Mouse (Mus musculus) gastrocnemius, postnatal 36 days (tissue): Measurements from ENCODE around the gene Lag3. TPM values are rescaled to one million over a fixed set of nuclear protein-coding genes. Genes with fewer than 3 reads are reported as not detected.

Experiments used
- DNase-seq, 2 experiments: peaks; one replicate each; pipeline ENCODE4 v3.0.0; 2022
- intact Hi-C: fragments of 180-260 bp; cut with DNase I; formaldehyde crosslinking; loops from one replicate; pipeline ENCODE4 v1.15.1; 2025
- total RNA-seq, 2 experiments: library from RNA; stranded (reverse); gene quantifications; 2 replicates each; pipeline ENCODE4 v1.2.3; 2021

Lag3 gene
- total RNA-seq, 2 experiments from 2014 or later, result 0.25 TPM; not detected in 1

GRCm38 (mm10) chr6:124920318-124921085 lies 9.0 kb upstream of the Lag3 start:
- intact Hi-C loops, result no loop called here

GRCm38 (mm10) chr6:124919695-124920317 lies 8.3 kb upstream of the Lag3 start, which contains the start of gene Ptms:
TSS of gene Ptms (minus strand) at chr6:124920103.
- intact Hi-C loops, result loop anchor here (5.0 kb wide), 1 partner anchor 63 kb away; the partner anchor contains the start of gene P3h3
- peak; percentile 89 to 96 for DNase-seq

More at GRCm38 (mm10) chr6:124920318-124921085, 9.0 kb upstream of the Lag3 start:
- no peak for DNase-seq

DNA sequence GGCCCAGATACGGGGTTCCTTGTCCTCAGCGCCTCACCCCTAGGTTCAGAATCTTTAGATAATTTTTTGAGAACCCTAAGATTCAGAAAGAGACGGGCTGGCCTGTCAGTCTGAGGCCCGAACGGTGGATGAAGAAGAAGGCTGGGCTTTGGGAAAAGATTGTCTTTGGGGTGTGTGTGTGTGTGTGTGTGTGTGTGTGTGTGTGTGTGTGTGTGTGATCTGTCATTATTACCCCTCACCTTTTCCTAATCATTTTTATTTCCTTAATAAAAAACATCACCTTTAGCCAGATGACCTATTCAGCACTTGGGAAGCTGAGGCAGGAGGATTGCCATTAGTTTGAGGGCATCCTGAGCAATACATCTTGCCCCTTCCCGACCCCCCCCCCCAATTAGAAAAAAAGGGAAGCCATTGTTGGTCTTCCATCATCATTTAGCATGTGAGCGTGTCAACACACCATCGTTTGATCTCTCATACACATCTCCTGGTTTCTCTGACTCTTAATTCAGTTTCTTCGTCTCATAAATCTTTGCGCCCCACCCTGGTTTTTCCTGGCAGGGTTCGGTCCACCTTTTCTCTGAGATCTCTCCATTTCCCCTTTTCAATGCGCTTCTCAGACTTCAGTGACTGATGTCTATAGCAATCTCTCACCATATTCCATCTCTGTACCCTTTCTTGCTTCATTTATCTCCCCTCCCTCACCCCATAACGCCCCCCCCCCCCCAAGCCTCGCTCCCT lies 7.6 kb upstream of the Lag3 start:
- no peak for DNase-seq
- intact Hi-C loops, result loop anchor here (5.0 kb wide), 1 partner anchor 62 kb away; the partner anchor contains the start of gene P3h3

GRCm38 (mm10) chr6:124918331-124918690 lies 6.8 kb upstream of the Lag3 start:
- no peak for DNase-seq
- intact Hi-C loops, result loop anchor here (5.0 kb wide), 1 partner anchor 61 kb away; the partner anchor contains the start of gene P3h3

DNA sequence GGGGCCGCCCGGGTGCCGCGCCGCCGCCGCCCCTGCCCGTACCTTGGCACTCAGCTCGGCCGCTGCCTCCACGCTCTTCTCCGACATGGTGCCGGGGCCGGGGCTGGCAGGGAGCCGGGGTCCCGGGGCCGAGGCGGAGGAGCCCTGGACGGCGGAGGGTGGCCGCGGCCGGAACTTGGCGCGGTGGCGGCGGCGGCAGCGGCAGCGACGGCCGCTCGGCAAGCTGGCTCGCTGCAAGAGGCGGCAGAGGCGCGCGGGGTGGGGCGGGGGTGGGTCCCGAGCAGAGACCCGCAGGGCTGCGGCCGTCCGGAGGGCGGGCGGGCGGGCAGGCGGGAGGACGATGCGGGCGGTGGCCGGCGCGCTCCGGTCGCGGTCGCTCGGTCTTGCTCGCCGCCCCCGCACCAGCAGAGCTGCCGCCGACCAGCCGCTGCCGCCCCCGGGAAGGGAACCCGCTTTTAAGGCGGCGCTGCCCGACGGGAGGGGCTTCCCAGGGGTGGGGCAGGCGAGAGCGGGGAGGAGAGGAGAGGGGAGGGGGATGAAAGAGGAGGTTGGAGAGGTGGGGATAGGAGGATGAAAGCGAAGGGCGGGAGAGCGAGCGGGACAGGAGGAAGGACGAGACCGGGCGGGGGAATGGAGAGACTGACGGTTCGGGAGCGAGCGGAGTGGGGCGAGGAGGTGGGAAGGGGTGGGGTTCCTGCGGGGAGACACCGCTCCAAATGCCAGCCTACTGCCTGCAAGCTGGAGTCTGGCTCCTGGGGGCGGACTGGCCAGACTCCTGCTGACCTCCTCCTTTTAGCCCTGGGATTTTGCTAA lies 6.2 kb upstream of the Lag3 start:
- intact Hi-C loops, result loop anchor here (1.0 to 5.0 kb wide), 2 partner anchors 13 to 60 kb away; partner anchors contain the start of gene P3h3
- peak; percentile 81 to 89 for DNase-seq

- intact Hi-C loops, result loop anchor here (1.0 to 5.0 kb wide), 2 partner anchors 13 to 60 kb away; partner anchors contain the start of gene P3h3
Observed at GRCm38 (mm10) chr6:124916695-124917517, 5.4 kb upstream of the Lag3 start.

GRCm38 (mm10) chr6:124915942-124916694 lies 4.6 kb upstream of the Lag3 start:
- intact Hi-C loops, result loop anchor here (5.0 kb wide), 1 partner anchor 59 kb away; the partner anchor contains the start of gene P3h3
- no peak for DNase-seq

More at GRCm38 (mm10) chr6:124916695-124917517, 5.4 kb upstream of the Lag3 start:
- peak; percentile 88 to 89 for DNase-seq

DNA sequence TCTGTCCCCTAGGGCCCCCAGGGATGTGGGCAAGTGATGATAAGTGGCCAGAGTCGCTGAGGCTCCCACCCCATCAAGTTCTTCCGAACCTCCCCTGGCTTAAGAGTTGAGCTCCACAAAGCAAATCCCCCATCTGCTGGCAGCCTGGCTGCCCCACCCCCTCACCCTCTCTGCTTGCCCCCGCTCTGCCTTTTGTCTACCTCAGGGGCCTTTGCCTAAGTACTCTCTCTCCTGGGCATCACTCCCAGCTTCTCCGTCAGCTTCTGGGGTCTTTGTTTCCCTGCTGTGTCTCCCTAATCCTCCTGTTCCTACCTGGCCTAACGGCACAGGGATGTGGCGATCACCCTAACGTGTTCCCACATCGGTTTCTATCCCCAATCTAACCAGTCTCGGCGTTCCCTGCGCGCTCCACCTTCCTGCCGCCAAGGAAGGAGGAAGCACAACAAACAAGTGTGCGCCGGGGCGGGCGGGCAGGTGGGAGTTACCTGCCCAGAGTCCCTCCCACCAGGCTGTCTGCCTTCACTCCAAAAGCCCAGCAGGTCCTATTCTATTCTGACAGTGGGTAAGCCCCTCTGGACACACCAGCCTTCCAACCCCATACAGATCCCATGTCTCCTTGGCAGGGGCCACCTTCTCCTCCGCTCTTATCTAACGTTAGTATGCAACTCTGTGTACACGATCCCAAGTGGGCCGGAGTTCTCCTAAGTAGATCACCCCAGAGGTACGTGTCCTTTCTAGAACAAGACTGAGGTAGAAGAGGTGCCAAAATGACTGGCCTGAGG lies 3.8 kb upstream of the Lag3 start:
- DNase-seq, result no peak
- intact Hi-C loops, result loop anchor here (5.0 kb wide), 1 partner anchor 58 kb away; the partner anchor contains the start of gene P3h3

GRCm38 (mm10) chr6:124914511-124914910 lies 3.0 kb upstream of the Lag3 start:
- intact Hi-C loops, result no loop called here

DNA sequence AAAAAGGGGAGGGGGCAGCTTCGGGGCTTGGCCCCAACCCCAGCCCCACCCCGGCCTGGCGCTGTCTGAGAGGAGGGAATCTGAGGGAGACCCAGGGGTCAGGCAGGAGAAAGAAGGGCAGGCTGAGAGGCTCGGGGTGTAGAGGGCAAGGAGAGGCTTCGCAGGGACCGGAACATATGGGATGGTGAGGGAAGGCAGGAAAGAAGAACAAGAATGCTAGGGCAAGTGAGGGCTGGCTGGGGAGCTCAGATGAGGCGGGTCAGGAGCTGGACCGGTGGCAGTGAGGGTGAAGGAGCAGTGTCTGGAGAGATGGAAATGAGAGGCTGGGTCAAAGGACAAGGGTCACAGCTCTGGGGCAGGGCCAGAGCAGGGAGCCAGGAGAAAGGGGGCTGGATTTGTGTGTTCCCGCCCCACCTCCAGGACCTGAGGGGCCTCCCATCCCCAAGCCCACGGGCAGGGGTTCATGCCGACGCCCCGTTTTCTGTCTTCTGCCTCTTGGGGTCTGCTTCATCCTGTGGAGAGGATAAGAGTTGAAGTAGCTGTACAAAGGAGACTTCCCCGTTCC lies 2.3 kb upstream of the Lag3 start:
- intact Hi-C loops, result no loop called here
- no peak for DNase-seq

More at GRCm38 (mm10) chr6:124914511-124914910, 3.0 kb upstream of the Lag3 start:
- no peak for DNase-seq

DNA sequence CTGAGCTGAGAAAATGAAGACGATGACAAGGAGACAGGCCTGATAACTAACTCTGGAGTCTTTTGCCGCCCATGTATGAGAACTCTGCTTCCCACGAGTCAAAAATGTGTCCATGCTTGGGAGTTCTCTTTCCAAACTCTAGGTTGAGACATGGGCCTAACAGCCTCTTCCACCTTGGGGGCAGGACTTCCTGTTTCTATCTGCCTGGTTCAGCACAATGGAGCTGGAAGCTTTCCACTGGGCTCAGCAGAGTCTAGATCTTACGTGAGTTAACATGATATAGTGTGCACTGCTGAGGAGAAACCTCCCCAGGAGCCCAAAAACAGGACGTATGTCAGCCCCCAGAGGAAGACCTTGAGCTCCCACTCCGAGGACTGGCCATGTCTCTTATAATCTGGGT lies 1.7 kb upstream of the Lag3 start:
- no peak for DNase-seq
- intact Hi-C loops, result no loop called here

DNA sequence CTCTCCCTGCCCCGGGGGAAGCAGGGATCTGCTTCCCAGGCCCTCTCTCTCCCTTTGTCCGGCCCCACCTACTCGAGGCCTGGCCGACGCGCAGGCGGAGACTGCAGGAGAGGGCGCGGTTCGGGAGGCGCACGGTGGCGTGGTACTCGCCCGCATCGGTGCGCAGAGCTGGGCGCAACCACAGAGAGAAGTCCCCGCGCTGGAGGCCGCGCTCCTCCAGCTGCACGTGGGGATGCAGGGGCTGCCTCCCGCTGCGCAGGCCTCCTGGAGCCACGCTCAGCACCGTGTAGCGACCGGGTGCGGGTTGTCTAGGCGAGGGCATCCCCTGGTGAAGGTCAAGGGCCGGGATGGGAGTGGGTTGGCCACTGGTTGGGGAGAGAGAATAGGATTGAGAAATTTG lies 1.5 kb downstream of the Lag3 start:
- intact Hi-C loops, result no loop called here
- DNase-seq, result no peak

- DNase-seq, result no peak
- intact Hi-C loops, result no loop called here
Observed at GRCm38 (mm10) chr6:124907767-124908166, 3.7 kb downstream of the Lag3 start.

DNA sequence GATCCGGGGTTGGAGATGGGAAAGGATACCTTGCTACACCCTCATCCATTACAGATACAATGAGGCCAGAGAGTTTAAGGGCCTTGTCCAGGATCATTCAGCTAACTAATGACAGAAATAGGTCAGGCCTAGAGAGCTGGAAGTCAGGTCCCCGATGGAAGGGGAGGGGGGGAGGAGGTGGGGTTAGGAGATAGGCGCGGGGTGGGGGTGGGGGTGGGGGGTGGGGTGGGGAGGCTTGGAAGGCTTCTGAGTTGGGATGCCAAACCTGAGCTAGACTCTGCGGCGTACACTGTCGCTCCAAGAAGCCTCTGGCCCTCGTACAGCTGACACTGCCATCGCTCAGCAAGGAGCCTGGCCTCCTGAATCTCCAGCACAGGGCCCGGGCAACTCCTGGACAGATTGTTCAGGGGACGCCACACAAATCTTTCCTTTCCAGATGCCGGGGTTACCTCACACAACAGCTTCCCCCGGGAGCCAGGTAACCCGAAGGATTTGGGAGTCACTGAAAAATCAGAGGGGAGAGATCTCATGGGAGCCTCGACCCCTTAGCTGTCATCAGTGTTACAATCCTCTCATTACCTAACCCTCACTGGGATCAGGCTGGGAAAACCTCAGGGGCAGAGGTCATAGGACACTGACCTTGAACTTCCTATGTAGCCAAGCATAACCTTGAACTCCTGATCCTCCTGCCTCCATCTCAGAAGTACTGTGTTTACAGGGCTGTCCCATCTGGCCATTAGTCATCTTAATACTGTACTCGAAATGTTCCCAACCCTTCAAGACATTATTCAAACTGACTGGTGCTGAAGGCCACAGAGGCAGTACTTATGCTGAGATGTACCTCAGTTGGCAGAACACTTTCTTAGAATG lies 6.3 kb downstream of the Lag3 start:
- no peak for DNase-seq
- intact Hi-C loops, result loop anchor here (1.0 to 5.0 kb wide), 5 partner anchors 25 to 177 kb away; partner anchors contain the start of genes P3h3 and Zfp384

- peak in 1 of 2 experiments; percentile 39 for DNase-seq
- intact Hi-C loops, result loop anchor here (1.0 to 5.0 kb wide), 5 partner anchors 26 to 178 kb away; partner anchors contain the start of genes P3h3 and Zfp384
Observed at GRCm38 (mm10) chr6:124904161-124904981, 7.1 kb downstream of the Lag3 start.
